Mouse (Mus musculus): Measurements from ENCODE around the gene Gm42906. TPM values are rescaled to one million over a fixed set of nuclear protein-coding genes. Genes with fewer than 3 reads are reported as not detected.

Gene Gm42906
- polyA plus RNA-seq, 1 experiment from 2014 or later: not detected

GRCm38 (mm10) chr5:151027171-151027570 is 400.8 kb downstream of the Gm42906 start:
- no peaks in the 10 kb centered on the region for H3K9me3 ChIP-seq (ENCODE audit: low read length)
- TF ChIP-seq CTCF (IDR thresholded peaks at IDR 0.05; ENCODE audit: low read depth) (no peak), EP300 (IDR thresholded peaks at IDR 0.05; ENCODE audit: low read depth) (no peak)
- no peak for ATAC-seq
- H3K4me2 ChIP-seq (ENCODE audit: low read depth, low read length): no peak overlapping the region
- no peaks in the 10 kb centered on the region for H3K36me3 ChIP-seq (replicated peaks; ENCODE audit: insufficient read depth, low read length)
- H3K9ac ChIP-seq (replicated peaks): no peak overlapping the region
- DNase-seq: no peak
- 77% methylated on average over 7 of the region's 7 CpGs for WGBS (ENCODE audit: insufficient replicate concordance)
- no peaks in the 10 kb centered on the region for H3K4me1 ChIP-seq (ENCODE audit: insufficient read depth)
- H3K27ac ChIP-seq (ENCODE audit: low read depth): no peak overlapping the region
- H3K27me3 ChIP-seq (ENCODE audit: insufficient read depth, low read length): no peaks in the 10 kb centered on the region
- H3K4me3 ChIP-seq (ENCODE audit: low read depth, low read length): no peak overlapping the region

DNA sequence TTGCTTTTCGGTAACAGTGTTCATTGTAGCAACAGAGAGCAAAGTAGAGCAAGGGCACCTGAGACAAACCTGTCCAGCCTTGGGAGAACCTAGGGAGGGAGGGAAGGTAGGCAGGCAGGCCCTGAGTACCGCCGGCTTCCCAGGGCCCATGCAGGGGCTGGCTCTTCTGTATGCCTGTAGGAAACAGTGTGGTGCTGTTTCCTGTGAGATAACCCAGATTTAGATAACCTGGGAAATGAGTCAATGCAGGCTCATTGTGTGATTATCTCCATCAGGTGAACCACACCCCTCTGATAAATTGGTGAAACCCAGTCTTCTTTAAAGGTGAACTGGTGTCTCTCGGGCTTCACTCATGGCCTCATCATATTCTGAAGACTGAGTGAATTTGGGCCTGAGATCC is 401.9 kb downstream of the Gm42906 start:
- Histone ChIP-seq H3K4me2 (ENCODE audit: low read depth, low read length) (no peak overlapping the region), H3K27ac (ENCODE audit: low read depth) (no peak overlapping the region), H3K9me3 (ENCODE audit: low read length) (no peaks in the 10 kb centered on the region), H3K36me3 (replicated peaks; ENCODE audit: insufficient read depth, low read length) (no peaks in the 10 kb centered on the region), H3K4me1 (ENCODE audit: insufficient read depth) (no peaks in the 10 kb centered on the region), H3K27me3 (ENCODE audit: insufficient read depth, low read length) (no peaks in the 10 kb centered on the region), H3K9ac (replicated peaks) (no peak overlapping the region), H3K4me3 (ENCODE audit: low read depth, low read length) (no peak overlapping the region)
- no peak for TF ChIP-seq CTCF (IDR thresholded peaks at IDR 0.05; ENCODE audit: low read depth)
- TF ChIP-seq EP300 (IDR thresholded peaks at IDR 0.05; ENCODE audit: low read depth): no peak
- 63% methylated on average over 4 of the region's 4 CpGs for WGBS (ENCODE audit: insufficient replicate concordance)
- no peak for ATAC-seq
- no peak for DNase-seq

DNA sequence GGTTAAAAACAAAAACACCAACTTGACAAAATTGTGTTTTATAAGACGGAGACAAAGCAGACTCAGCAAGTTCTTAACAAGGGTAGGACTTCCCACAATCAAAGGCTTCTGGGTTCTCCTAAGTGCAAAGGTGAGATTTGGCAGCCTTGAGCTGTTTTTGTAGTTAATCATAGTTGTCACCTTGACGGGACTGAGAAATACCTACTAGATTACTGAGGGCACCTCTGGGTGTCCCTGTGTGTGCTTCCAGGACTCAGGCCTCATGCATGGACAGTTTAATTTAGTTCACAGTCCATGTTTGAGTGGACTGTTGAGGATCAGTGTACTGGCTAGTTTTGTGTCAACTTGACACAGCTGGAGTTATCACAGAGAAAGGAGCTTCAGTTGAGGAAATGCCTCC is 403.5 kb downstream of the Gm42906 start:
- no peak for DNase-seq
- no peaks in the 10 kb centered on the region for H3K36me3 ChIP-seq (replicated peaks; ENCODE audit: insufficient read depth, low read length)
- H3K27me3 ChIP-seq (ENCODE audit: insufficient read depth, low read length): no peaks in the 10 kb centered on the region
- TF ChIP-seq CTCF (IDR thresholded peaks at IDR 0.05; ENCODE audit: low read depth) (no peak), EP300 (IDR thresholded peaks at IDR 0.05; ENCODE audit: low read depth) (no peak)
- H3K4me2 ChIP-seq (ENCODE audit: low read depth, low read length): no peak overlapping the region
- H3K9ac ChIP-seq (replicated peaks): no peak overlapping the region
- WGBS (ENCODE audit: insufficient replicate concordance): 78% methylated on average over 2 of the region's 2 CpGs
- no peak for ATAC-seq
- no peaks in the 10 kb centered on the region for H3K9me3 ChIP-seq (ENCODE audit: low read length)
- no peak overlapping the region for H3K27ac ChIP-seq (ENCODE audit: low read depth)
- H3K4me1 ChIP-seq (ENCODE audit: insufficient read depth): 0 out of 2 replicates have a peak, but pooled peaks cover under 1% of the 10 kb centered on the region
- H3K4me3 ChIP-seq (ENCODE audit: low read depth, low read length): no peak overlapping the region

GRCm38 (mm10) chr5:151023461-151023860 is 404.5 kb downstream of the Gm42906 start:
- H3K36me3 ChIP-seq (replicated peaks; ENCODE audit: insufficient read depth, low read length): no peaks in the 10 kb centered on the region
- H3K27ac ChIP-seq (ENCODE audit: low read depth): no peak overlapping the region
- no peak overlapping the region for H3K9ac ChIP-seq (replicated peaks)
- TF ChIP-seq EP300 (IDR thresholded peaks at IDR 0.05; ENCODE audit: low read depth): no peak
- TF ChIP-seq CTCF (IDR thresholded peaks at IDR 0.05; ENCODE audit: low read depth): no peak
- DNase-seq (no peak), ATAC-seq (no peak)
- no peaks in the 10 kb centered on the region for H3K27me3 ChIP-seq (ENCODE audit: insufficient read depth, low read length)
- H3K4me1 ChIP-seq (ENCODE audit: insufficient read depth): peaks cover 6% of the 10 kb centered on the region; the same call in 1 of the 2 replicates
- no peaks in the 10 kb centered on the region for H3K9me3 ChIP-seq (ENCODE audit: low read length)
- WGBS (ENCODE audit: insufficient replicate concordance): 54% methylated on average over 8 of the region's 8 CpGs
- no peak overlapping the region for H3K4me2 ChIP-seq (ENCODE audit: low read depth, low read length)
- no peak overlapping the region for H3K4me3 ChIP-seq (ENCODE audit: low read depth, low read length)

GRCm38 (mm10) chr5:151022939-151023338 is 405.0 kb downstream of the Gm42906 start:
- H3K27me3 ChIP-seq (ENCODE audit: insufficient read depth, low read length): no peaks in the 10 kb centered on the region
- peaks cover 6% of the 10 kb centered on the region; the same call in 1 of the 2 replicates for H3K4me1 ChIP-seq (ENCODE audit: insufficient read depth)
- H3K4me2 ChIP-seq (ENCODE audit: low read depth, low read length): no peak overlapping the region
- no peaks in the 10 kb centered on the region for H3K9me3 ChIP-seq (ENCODE audit: low read length)
- ATAC-seq (no peak), DNase-seq (no peak)
- no peak for TF ChIP-seq CTCF (IDR thresholded peaks at IDR 0.05; ENCODE audit: low read depth)
- TF ChIP-seq EP300 (IDR thresholded peaks at IDR 0.05; ENCODE audit: low read depth): no peak
- H3K27ac ChIP-seq (ENCODE audit: low read depth): no peak overlapping the region
- no peaks in the 10 kb centered on the region for H3K36me3 ChIP-seq (replicated peaks; ENCODE audit: insufficient read depth, low read length)
- H3K4me3 ChIP-seq (ENCODE audit: low read depth, low read length): no peak overlapping the region
- H3K9ac ChIP-seq (replicated peaks): no peak overlapping the region
- WGBS (ENCODE audit: insufficient replicate concordance): 62% methylated on average over 1 of the region's 1 CpGs

DNA sequence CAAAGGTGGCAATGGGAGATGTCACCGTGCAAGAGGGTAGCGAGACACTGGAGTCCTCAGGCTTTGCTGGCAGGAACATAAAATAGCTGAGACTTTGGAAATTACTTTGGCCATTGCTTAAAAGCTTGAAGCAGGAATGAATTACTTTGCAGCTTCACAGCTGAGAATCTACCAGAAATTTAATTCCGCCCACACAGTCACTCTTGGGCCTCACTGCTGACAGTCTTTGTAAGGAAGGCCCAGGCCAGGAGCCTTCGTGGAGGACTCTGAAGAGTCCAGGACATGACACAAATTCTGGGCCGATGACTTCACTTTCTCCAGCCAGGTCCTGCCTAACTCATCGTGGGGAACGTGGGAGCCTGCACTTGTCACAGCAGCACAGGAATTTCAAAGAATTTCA is 405.9 kb downstream of the Gm42906 start:
- Histone ChIP-seq H3K9ac (replicated peaks) (no peak overlapping the region), H3K27me3 (ENCODE audit: insufficient read depth, low read length) (no peaks in the 10 kb centered on the region), H3K4me1 (ENCODE audit: insufficient read depth) (peaks cover 6% of the 10 kb centered on the region; the same call in 1 of the 2 replicates), H3K9me3 (ENCODE audit: low read length) (no peaks in the 10 kb centered on the region), H3K4me3 (ENCODE audit: low read depth, low read length) (no peak overlapping the region), H3K36me3 (replicated peaks; ENCODE audit: insufficient read depth, low read length) (no peaks in the 10 kb centered on the region), H3K4me2 (ENCODE audit: low read depth, low read length) (no peak overlapping the region), H3K27ac (ENCODE audit: low read depth) (no peak overlapping the region)
- no peak for TF ChIP-seq CTCF (IDR thresholded peaks at IDR 0.05; ENCODE audit: low read depth)
- 84% methylated on average over 7 of the region's 7 CpGs for WGBS (ENCODE audit: insufficient replicate concordance)
- ATAC-seq (no peak), DNase-seq (no peak)

GRCm38 (mm10) chr5:151020831-151021230 is 407.1 kb downstream of the Gm42906 start:
- H3K36me3 ChIP-seq (replicated peaks; ENCODE audit: insufficient read depth, low read length): no peaks in the 10 kb centered on the region
- H3K9ac ChIP-seq (replicated peaks): no peak overlapping the region
- H3K4me1 ChIP-seq (ENCODE audit: insufficient read depth): peaks cover 6% of the 10 kb centered on the region; the same call in 1 of the 2 replicates
- no peak overlapping the region for H3K4me3 ChIP-seq (ENCODE audit: low read depth, low read length)
- TF ChIP-seq CTCF (IDR thresholded peaks at IDR 0.05; ENCODE audit: low read depth): no peak
- no peak for TF ChIP-seq EP300 (IDR thresholded peaks at IDR 0.05; ENCODE audit: low read depth)
- H3K4me2 ChIP-seq (ENCODE audit: low read depth, low read length): peak overlapping the region; percentile 46
- whole genome bisulfite sequencing (ENCODE audit: insufficient replicate concordance): 50% methylated on average over 14 of the region's 14 CpGs
- no peak for ATAC-seq
- no peak for DNase-seq
- no peaks in the 10 kb centered on the region for H3K9me3 ChIP-seq (ENCODE audit: low read length)
- no peak overlapping the region for H3K27ac ChIP-seq (ENCODE audit: low read depth)
- H3K27me3 ChIP-seq (ENCODE audit: insufficient read depth, low read length): no peaks in the 10 kb centered on the region

Data from liver, postnatal 0 days (tissue).